Mouse (Mus musculus) heart, postnatal 10 days (tissue): ENCODE measurements around the gene Znhit2. TPM values are rescaled to one million over a fixed set of nuclear protein-coding genes. Genes with fewer than 3 reads are reported as not detected.

Source experiments
- microRNA-seq, 2 experiments: library from miRNA; unstranded; fragments of <30 nt; microRNA quantifications; one replicate each; pipeline ENCODE4 v1.2.0; 2022
- total RNA-seq, 2 experiments: library from RNA; stranded (reverse); gene quantifications; 2 replicates each; pipeline ENCODE4 v1.2.3; 2021

Znhit2 gene
- total RNA-seq, 2 experiments from 2014 or later, result 13.6 to 13.9 TPM

Small RNA genes within 50 kb of the gene (microRNA-seq; reads per million reads assigned to microRNA genes)
- 0.70 to 0.95 reads per million in 2 experiments for gene Mir6988

Other genes with a start within 250 kb of the Znhit2 start
- 10 to 100 TPM; 19.0 to 20.5 TPM for gene Frmd8, start 185.9 kb upstream of the Znhit2 start, total RNA-seq
- 1 to 10 TPM; 4.6 to 5.9 TPM for gene Slc25a45, start 183.4 kb upstream of the Znhit2 start, total RNA-seq
- gene Tigd3, start 167.0 kb upstream of the Znhit2 start, total RNA-seq, result 1 to 10 TPM; 1.1 to 1.2 TPM
- gene Dpf2, start 148.2 kb upstream of the Znhit2 start, total RNA-seq, result 100 to 1,000 TPM; 100 to 101 TPM
- 10 to 100 TPM; 14.0 to 16.0 TPM for gene Cdc42ep2, start 136.4 kb upstream of the Znhit2 start, total RNA-seq
- gene Pola2, start 97.0 kb upstream of the Znhit2 start, total RNA-seq, result 10 to 100 TPM; 21.1 TPM
- not detected for gene Slc22a20, start 75.0 kb upstream of the Znhit2 start, total RNA-seq
- gene Capn1, start 45.3 kb upstream of the Znhit2 start, total RNA-seq, result 10 to 100 TPM; 32.6 to 37.8 TPM
- gene Syvn1, start 14.6 kb upstream of the Znhit2 start, total RNA-seq, result 10 to 100 TPM; 19.5 TPM
- gene Mrpl49, start 3.4 kb upstream of the Znhit2 start, total RNA-seq, result 10 to 100 TPM; 41.7 to 46.7 TPM
- gene Fau, start 3.3 kb upstream of the Znhit2 start, total RNA-seq, result 100 to 1,000 TPM; 738 to 768 TPM
- gene Tm7sf2, start 7.2 kb downstream of the Znhit2 start, total RNA-seq, result 1 to 10 TPM; 2.7 to 2.9 TPM
- 10 to 100 TPM; 36.4 TPM for gene Vps51, start 16.0 kb downstream of the Znhit2 start, total RNA-seq
- gene Tmem262, start 18.8 kb downstream of the Znhit2 start, total RNA-seq, result not detected
- not detected for gene Gm28374, start 21.1 kb downstream of the Znhit2 start, total RNA-seq
- 10 to 100 TPM; 24.4 to 26.3 TPM for gene Zfpl1, start 23.8 kb downstream of the Znhit2 start, total RNA-seq
- 1 to 10 TPM; 3.8 to 5.0 TPM for gene Cdca5, start 23.8 kb downstream of the Znhit2 start, total RNA-seq
- under 1 TPM in 1 of 2 experiments, not detected in 1; 0.43 TPM for gene AC131692.1, start 33.2 kb downstream of the Znhit2 start, total RNA-seq
- under 1 TPM; 0.10 to 0.17 TPM for gene Naaladl1, start 44.6 kb downstream of the Znhit2 start, total RNA-seq
- gene Sac3d1, start 57.5 kb downstream of the Znhit2 start, total RNA-seq, result 10 to 100 TPM; 10.2 to 13.9 TPM
- gene Snx15, start 67.1 kb downstream of the Znhit2 start, total RNA-seq, result 10 to 100 TPM; 12.5 to 12.6 TPM
- under 1 TPM; 0.31 to 0.32 TPM for gene Batf2, start 79.8 kb downstream of the Znhit2 start, total RNA-seq
- gene Arl2, start 80.4 kb downstream of the Znhit2 start, total RNA-seq, result 10 to 100 TPM; 60.5 to 63.5 TPM
- gene Majin, start 123.2 kb downstream of the Znhit2 start, total RNA-seq, result not detected
- gene Gpha2, start 165.2 kb downstream of the Znhit2 start, total RNA-seq, result not detected
- gene Ppp2r5b, start 174.7 kb downstream of the Znhit2 start, total RNA-seq, result 10 to 100 TPM; 30.7 to 31.7 TPM
- 10 to 100 TPM; 17.7 to 19.0 TPM for gene Atg2a, start 180.5 kb downstream of the Znhit2 start, total RNA-seq
- 100 to 1,000 TPM; 129 to 181 TPM for gene Ehd1, start 215.5 kb downstream of the Znhit2 start, total RNA-seq
- 1 to 10 TPM; 9.6 to 9.9 TPM for gene Cdc42bpg, start 245.3 kb downstream of the Znhit2 start, total RNA-seq